Mouse (Mus musculus): ENCODE results near the gene Atg9a. TPM values are rescaled to one million over a fixed set of nuclear protein-coding genes. Genes with fewer than 3 reads are reported as not detected.

Gene Atg9a
- polyA plus RNA-seq, 1 experiment, result 13.6 TPM

GRCm38 (mm10) chr1:75221538-75221937 is 29.5 kb upstream of the Atg9a start:
- Histone ChIP-seq H3K4me1 (ENCODE audit: control insufficient read depth, insufficient read depth, insufficient read length, low read length) (peaks cover 2% of the 10 kb centered on the region; the same call in 1 of the 2 replicates), H3K4me3 (ENCODE audit: insufficient read depth, low read depth, low read length) (no peak overlapping the region), H3K27ac (replicated peaks; ENCODE audit: low read depth, low read length) (no peak overlapping the region)

GRCm38 (mm10) chr1:75219531-75219930 is 27.5 kb upstream of the Atg9a start, which contains the start of gene Tuba4a:
Gene Tuba4a (minus strand): TSS chr1:75219865.
- Histone ChIP-seq H3K27ac (replicated peaks; ENCODE audit: low read depth, low read length) (peak within 1 kb of the TSS; percentile 58), H3K4me1 (ENCODE audit: control insufficient read depth, insufficient read depth, insufficient read length, low read length) (peaks cover 8% of the 10 kb centered on the region), H3K4me3 (ENCODE audit: insufficient read depth, low read depth, low read length) (peak within 1 kb of the TSS; percentile 74)

GRCm38 (mm10) chr1:75219078-75219477 is 27.1 kb upstream of the Atg9a start:
- Histone ChIP-seq H3K27ac (replicated peaks; ENCODE audit: low read depth, low read length) (peak overlapping the region; percentile 58), H3K4me1 (ENCODE audit: control insufficient read depth, insufficient read depth, insufficient read length, low read length) (peaks cover 8% of the 10 kb centered on the region), H3K4me3 (ENCODE audit: insufficient read depth, low read depth, low read length) (peak overlapping the region; percentile 74)

GRCm38 (mm10) chr1:75218227-75219001 is 26.4 kb upstream of the Atg9a start:
- Histone ChIP-seq H3K27ac (replicated peaks; ENCODE audit: low read depth, low read length) (peak overlapping the region; percentile 58), H3K4me3 (ENCODE audit: insufficient read depth, low read depth, low read length) (peak overlapping the region; percentile 74), H3K4me1 (ENCODE audit: control insufficient read depth, insufficient read depth, insufficient read length, low read length) (peaks cover 8% of the 10 kb centered on the region)

- Histone ChIP-seq H3K4me1 (ENCODE audit: control insufficient read depth, insufficient read depth, insufficient read length, low read length) (peaks cover 8% of the 10 kb centered on the region), H3K4me3 (ENCODE audit: insufficient read depth, low read depth, low read length) (peak overlapping the region; percentile 74), H3K27ac (replicated peaks; ENCODE audit: low read depth, low read length) (peak overlapping the region; percentile 23)
Measured at GRCm38 (mm10) chr1:75217893-75218226, 25.9 kb upstream of the Atg9a start.

GRCm38 (mm10) chr1:75216797-75217585 is 25.0 kb upstream of the Atg9a start:
- Histone ChIP-seq H3K4me3 (ENCODE audit: insufficient read depth, low read depth, low read length) (0 out of 2 replicates have a peak overlapping the region, but pooled peaks have one; percentile 74), H3K27ac (replicated peaks; ENCODE audit: low read depth, low read length) (no peak overlapping the region; the same call in 1 of the 2 replicates)

GRCm38 (mm10) chr1:75215785-75216184 is 23.8 kb upstream of the Atg9a start:
- H3K4me3 ChIP-seq (ENCODE audit: insufficient read depth, low read depth, low read length), result no peak overlapping the region

More at GRCm38 (mm10) chr1:75216797-75217585, 25.0 kb upstream of the Atg9a start:
- peaks cover 8% of the 10 kb centered on the region for H3K4me1 ChIP-seq (ENCODE audit: control insufficient read depth, insufficient read depth, insufficient read length, low read length)

GRCm38 (mm10) chr1:75214886-75215285 is 22.9 kb upstream of the Atg9a start:
- peaks cover 16% of the 10 kb centered on the region for H3K4me1 ChIP-seq (ENCODE audit: control insufficient read depth, insufficient read depth, insufficient read length, low read length)
- peak overlapping the region; percentile 26; the same call in 1 of the 2 replicates for H3K27ac ChIP-seq (replicated peaks; ENCODE audit: low read depth, low read length)
- H3K4me3 ChIP-seq (ENCODE audit: insufficient read depth, low read depth, low read length), result no peak overlapping the region

More at GRCm38 (mm10) chr1:75215785-75216184, 23.8 kb upstream of the Atg9a start:
- Histone ChIP-seq H3K27ac (replicated peaks; ENCODE audit: low read depth, low read length) (no peak overlapping the region), H3K4me1 (ENCODE audit: control insufficient read depth, insufficient read depth, insufficient read length, low read length) (peaks cover 14% of the 10 kb centered on the region)

GRCm38 (mm10) chr1:75214442-75214841 is 22.4 kb upstream of the Atg9a start:
- Histone ChIP-seq H3K27ac (replicated peaks; ENCODE audit: low read depth, low read length) (peak overlapping the region; percentile 26; the same call in 1 of the 2 replicates), H3K4me3 (ENCODE audit: insufficient read depth, low read depth, low read length) (no peak overlapping the region), H3K4me1 (ENCODE audit: control insufficient read depth, insufficient read depth, insufficient read length, low read length) (peaks cover 15% of the 10 kb centered on the region)

GRCm38 (mm10) chr1:75213096-75213495 is 21.1 kb upstream of the Atg9a start:
- H3K4me3 ChIP-seq (ENCODE audit: insufficient read depth, low read depth, low read length), result no peak overlapping the region
- no peak overlapping the region for H3K27ac ChIP-seq (replicated peaks; ENCODE audit: low read depth, low read length)
- peaks cover 19% of the 10 kb centered on the region for H3K4me1 ChIP-seq (ENCODE audit: control insufficient read depth, insufficient read depth, insufficient read length, low read length)

GRCm38 (mm10) chr1:75212542-75212941 is 20.5 kb upstream of the Atg9a start:
- Histone ChIP-seq H3K4me1 (ENCODE audit: control insufficient read depth, insufficient read depth, insufficient read length, low read length) (peaks cover 19% of the 10 kb centered on the region), H3K4me3 (ENCODE audit: insufficient read depth, low read depth, low read length) (no peak overlapping the region), H3K27ac (replicated peaks; ENCODE audit: low read depth, low read length) (no peak overlapping the region)

- Histone ChIP-seq H3K4me1 (ENCODE audit: control insufficient read depth, insufficient read depth, insufficient read length, low read length) (peaks cover 19% of the 10 kb centered on the region), H3K27ac (replicated peaks; ENCODE audit: low read depth, low read length) (peak overlapping the region; percentile 72), H3K4me3 (ENCODE audit: insufficient read depth, low read depth, low read length) (peak overlapping the region; percentile 88)
Measured at GRCm38 (mm10) chr1:75211141-75211708, 19.2 kb upstream of the Atg9a start.

GRCm38 (mm10) chr1:75210136-75211087 is 18.4 kb upstream of the Atg9a start, which contains the start of the genes Glb1l and Stk16:
Gene Glb1l (minus strand): TSS chr1:75210813.
Gene Stk16 (plus strand): TSS chr1:75210838.
- peak within 1 kb of the TSS; percentile 88 for H3K4me3 ChIP-seq (ENCODE audit: insufficient read depth, low read depth, low read length)
- peak within 1 kb of the TSS; percentile 72 for H3K27ac ChIP-seq (replicated peaks; ENCODE audit: low read depth, low read length)

More at GRCm38 (mm10) chr1:75210136-75211087, 18.4 kb upstream of the Atg9a start, which contains the start of the genes Glb1l and Stk16:
- peaks cover 13% of the 10 kb centered on the region for H3K4me1 ChIP-seq (ENCODE audit: control insufficient read depth, insufficient read depth, insufficient read length, low read length)
